Mouse (Mus musculus) kidney, adult 9 months (tissue): ENCODE measurements at regions not wholly inside any gene's neighbourhood (a gene's known extent, or its start where the extent isn't known, plus 50 kb on each side); places are given as distances from the start of the nearest gene placed in this dataset.
A peak's percentile ranks its signal among the peaks of the same experiment; 100 is the strongest.

ENCODE experiments used
- DNase-seq: peaks from one replicate; pipeline ENCODE4 v3.0.0; 2022

DNA sequence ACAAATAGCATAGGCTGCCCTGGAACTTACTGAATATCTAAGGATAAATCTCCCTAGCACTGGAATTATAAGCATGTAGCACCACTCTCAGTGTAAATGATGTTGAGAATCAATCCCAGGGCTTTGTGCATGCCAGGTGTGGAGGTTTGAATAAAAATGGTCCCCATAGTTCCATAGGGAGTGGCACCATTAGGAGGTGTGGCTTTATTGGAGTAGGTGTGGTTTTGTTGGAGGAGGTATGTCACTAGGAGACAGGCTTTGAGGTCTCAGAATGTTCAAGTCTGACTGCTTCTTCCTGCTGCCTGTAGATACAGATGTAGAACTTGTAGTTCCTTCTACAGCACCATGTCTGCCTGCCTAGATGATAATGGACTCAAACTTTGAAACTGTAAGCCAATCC lies 217.8 kb downstream of the Rsl24d1 start:
- DNase-seq, result no peak

DNA sequence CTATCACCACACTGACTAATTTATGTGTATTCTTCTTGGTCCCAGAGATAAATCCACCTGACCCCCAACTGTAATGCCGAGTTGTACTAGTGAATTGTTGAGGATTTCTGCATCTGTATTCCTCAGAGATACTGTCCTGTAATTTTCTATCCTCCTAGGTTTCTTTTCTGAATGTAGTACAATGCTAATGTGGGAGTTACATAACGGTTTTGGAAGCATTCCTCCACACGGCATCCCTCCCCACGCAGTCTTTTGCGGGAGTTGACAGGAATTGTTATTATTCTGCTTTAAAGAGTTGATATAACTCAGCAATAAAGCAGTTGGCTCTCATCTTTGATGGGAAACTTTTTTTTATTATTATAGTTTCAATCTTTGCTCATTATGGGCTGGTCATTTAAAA lies 222.8 kb downstream of the Rsl24d1 start:
- no peak for DNase-seq

DNA sequence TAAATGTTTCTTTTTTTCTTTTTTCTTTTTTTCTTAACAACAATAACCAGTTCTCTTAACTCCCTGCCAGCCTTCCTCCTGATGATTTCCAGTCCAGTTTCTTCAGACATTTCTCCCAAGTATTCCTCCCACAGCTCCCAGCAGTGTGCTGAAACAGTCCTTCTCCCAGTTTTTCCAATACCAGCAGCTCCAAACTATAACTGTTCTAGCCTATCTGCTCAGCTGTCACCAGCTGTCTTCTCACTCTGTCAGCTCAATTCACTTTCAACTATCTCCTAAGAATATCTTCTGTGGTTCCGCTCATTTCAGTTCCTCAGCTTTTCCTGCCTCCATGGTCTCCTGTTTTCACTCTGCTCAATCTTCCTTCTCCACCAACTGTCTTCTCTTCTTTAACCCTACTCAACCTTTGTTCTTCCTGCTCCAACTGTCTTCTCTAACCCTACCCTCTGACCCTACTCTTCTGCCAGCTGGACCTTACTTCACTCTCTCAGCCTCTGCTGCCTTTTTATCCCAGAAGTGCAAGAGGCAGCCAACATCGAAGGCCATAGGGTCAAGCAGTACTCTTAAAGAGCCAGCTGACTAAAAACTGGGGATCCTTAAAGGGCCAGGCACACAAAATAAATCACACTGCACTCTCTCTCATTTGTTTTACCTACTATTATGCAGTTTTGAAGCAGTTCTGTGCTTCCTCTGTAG lies 224.0 kb downstream of the Rsl24d1 start:
- DNase-seq, result peak; percentile 52

DNA sequence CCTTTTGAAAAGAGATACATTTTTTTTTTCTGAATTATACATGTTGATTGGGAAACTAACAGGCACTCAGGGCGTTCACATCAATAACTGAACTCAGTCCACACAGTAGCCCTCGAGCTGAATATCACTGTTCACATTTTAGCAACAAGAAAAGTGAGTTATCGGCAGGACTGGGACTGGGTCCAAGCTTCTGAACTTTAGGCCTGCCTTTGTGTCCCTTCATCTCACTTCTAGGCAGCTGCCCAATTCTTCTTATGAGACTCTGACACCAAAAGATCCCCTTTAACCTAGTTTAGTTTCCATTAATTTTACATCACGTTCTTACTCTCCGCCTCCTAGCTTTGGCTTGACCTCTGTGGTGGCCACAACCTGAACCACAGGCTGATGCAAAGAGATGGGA lies 242.7 kb downstream of the Rsl24d1 start:
- DNase-seq, result peak; percentile 1

DNA sequence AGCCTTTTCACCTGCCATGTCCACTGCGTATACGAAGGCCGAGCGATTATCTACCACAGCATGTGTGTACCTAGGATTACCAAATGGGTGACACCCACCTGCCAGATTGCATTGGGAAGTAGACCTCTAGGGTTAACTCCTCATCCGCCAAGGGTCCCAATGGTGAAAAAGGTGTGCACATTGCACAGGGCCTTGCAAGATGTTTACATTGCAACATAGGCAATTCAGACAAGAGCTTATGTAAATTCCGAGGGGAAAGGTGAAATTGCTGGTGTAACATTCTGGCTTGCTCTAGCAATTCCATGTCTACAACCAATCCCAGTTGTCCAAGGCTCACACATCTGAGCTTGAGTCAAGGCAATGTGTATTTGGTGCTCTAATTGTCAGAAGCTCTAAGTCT lies 245.7 kb downstream of the Rsl24d1 start:
- no peak for DNase-seq

DNA sequence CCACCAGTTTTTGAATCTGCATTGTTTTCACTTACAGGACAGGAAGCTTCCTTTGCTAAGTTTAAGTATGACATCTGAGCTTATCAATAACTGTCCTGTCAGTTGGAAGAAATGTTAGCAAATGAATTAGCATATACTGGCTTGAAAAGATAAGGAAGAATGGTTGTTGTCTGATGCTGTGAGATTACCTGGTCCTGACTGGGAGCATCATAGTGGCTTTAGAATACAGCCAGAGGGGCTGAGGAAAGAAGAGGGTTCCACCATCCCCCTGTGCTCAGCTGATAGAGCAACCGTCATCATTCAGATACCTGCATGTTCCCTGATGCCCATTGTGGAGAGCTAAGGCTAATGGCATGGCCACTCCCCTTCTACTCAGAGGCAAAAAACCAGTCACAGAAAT lies 267.5 kb downstream of the Rsl24d1 start:
- DNase-seq, result no peak

DNA sequence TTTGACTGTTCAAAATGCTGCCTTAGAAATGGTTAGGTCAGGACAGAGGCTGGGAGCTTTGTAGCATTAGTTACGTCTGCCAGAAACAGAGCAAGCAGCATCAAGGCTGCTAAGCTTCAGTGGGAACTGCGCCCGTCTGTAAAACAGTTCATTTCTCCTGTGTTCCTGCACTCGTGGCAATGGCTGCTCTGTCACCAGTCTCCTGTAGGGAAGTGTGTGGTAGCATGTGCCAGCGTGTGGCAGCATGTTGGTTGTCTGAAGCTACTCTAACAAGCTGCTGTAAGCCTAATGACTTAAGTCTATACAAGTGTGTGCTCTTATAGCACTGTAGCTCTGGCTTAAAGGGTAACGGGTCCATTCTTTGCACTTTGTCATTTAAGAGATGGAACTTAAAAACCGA lies 278.8 kb downstream of the Rsl24d1 start:
- no peak for DNase-seq

DNA sequence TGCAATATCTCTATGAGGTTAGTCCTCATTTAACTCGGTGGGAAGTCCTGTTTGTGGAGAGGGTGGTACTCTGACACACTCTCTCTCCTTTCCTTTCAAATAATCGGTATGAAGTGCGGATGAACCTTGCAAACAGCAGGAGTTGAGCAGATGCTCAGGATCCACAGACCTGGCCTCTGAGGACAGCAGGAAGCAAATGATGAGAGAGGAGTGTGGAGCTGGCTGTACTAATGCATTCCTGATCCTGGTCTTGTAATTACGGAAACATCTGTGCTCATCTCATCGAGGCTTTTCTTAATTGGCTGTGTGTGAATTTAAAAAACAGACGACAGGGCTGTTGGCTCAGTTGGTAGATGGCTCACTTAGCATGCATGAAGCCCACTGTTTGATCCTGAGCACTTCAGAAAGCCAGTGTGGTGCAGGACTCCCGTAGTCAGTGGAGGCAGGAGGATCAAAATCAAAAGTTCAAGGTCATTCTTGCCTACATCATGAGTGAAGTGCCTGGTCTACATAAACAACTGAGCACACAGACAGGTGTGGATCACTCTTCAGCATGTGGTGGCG lies 300.2 kb downstream of the Rsl24d1 start:
- DNase-seq, result no peak

DNA sequence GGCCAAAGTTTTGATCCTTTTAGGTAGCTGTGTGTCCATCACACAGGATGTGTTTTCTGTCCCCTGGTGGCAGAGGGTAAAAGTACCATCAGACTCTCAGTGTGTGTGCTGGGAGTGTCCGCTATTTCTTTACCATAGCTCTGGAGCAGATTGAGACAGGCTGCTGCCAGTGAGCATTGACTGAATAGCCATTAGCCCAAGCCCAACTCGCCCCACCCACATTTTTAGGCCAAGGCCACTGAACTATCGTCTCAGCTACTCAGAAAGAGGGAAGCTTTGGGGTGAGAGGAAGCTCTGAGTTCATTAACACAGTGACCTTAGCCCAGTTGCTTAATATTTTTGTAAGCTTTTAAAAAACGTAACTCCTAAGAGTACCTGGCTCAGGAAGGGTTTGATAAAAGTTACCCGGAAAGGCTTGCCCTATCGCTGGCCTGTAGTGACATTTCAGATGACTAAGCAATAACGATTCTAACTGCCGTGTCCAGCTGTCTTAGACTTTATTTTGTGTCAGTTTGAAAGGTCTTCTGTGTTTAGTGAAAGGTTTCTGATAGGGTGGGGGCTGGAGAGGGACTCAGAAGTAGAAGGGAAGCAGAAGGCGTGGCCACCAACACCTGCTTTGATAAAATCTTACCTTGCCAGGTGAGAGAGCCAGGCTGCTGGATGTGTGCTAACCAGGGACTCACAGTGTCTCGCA lies 303.0 kb downstream of the Rsl24d1 start:
- no peak for DNase-seq
